Mouse (Mus musculus) ovary, adult 10 weeks (tissue): Measurements from ENCODE around the gene Olfr552. TPM values are rescaled to one million over a fixed set of nuclear protein-coding genes. Genes with fewer than 3 reads are reported as not detected.

Experiments used
- polyA plus RNA-seq: library from polyadenylated mRNA; stranded (reverse); fragments of 350-450 nt; fragmentation: Illumina TruSeq; extraction: RNeasy Lipid Tissue Mini Kit (QIAGEN cat#74804); gene quantifications from one replicate; pipeline ENCODE4 v1.2.3, GENCODE M21; 2014

Olfr552 gene
- not detected for polyA plus RNA-seq

GRCm38 (mm10) chr7:102597378-102598031, at the start of gene Olfr552:
Gene Olfr552, plus strand, starts transcription at chr7:102597770.

GRCm38 (mm10) chr7:102549570-102549969, 48.0 kb upstream of the Olfr552 start, which contains the start of gene Olfr549:
Gene Olfr549, plus strand, starts transcription at chr7:102549870.

GRCm38 (mm10) chr7:102564999-102565997, 32.3 kb upstream of the Olfr552 start, which contains the start of gene Trim21:
Gene Trim21, minus strand, starts transcription at chr7:102565486.

GRCm38 (mm10) chr7:102571142-102571541, 26.4 kb upstream of the Olfr552 start, which contains the start of gene Olfr550:
Gene Olfr550, plus strand, starts transcription at chr7:102571442.

GRCm38 (mm10) chr7:102591786-102592185, 5.8 kb upstream of the Olfr552 start, which contains the start of gene Olfr551:
Gene Olfr551, minus strand, starts transcription at chr7:102591886.

GRCm38 (mm10) chr7:102618118-102618517, 20.5 kb downstream of the Olfr552 start, which contains the start of gene Olfr553:
Gene Olfr553, minus strand, starts transcription at chr7:102618218.

GRCm38 (mm10) chr7:102638132-102638531, 40.6 kb downstream of the Olfr552 start, which contains the start of gene Olfr554:
Gene Olfr554, plus strand, starts transcription at chr7:102638432.

Other genes with a start within 250 kb of the Olfr552 start
- gene Rrm1, start 156.1 kb upstream of the Olfr552 start, polyA plus RNA-seq, result 117 TPM
- gene Olfr543, start 116.1 kb upstream of the Olfr552 start, polyA plus RNA-seq, result not detected
- gene Olfr544, start 109.5 kb upstream of the Olfr552 start, polyA plus RNA-seq, result not detected
- gene Olfr545, start 98.2 kb upstream of the Olfr552 start, polyA plus RNA-seq, result not detected
- gene Olfr547, start 63.0 kb upstream of the Olfr552 start, polyA plus RNA-seq, result not detected
- not detected for gene Olfr548-ps1, start 56.9 kb upstream of the Olfr552 start, polyA plus RNA-seq
- not detected for gene Olfr549, start 47.9 kb upstream of the Olfr552 start, polyA plus RNA-seq
- 13.1 TPM for gene Trim21, start 32.3 kb upstream of the Olfr552 start, polyA plus RNA-seq
- not detected for gene Olfr550, start 26.3 kb upstream of the Olfr552 start, polyA plus RNA-seq
- gene Olfr551, start 5.9 kb upstream of the Olfr552 start, polyA plus RNA-seq, result not detected
- gene Olfr553, start 20.4 kb downstream of the Olfr552 start, polyA plus RNA-seq, result not detected
- not detected for gene Olfr554, start 40.7 kb downstream of the Olfr552 start, polyA plus RNA-seq
- not detected for gene Olfr555, start 61.1 kb downstream of the Olfr552 start, polyA plus RNA-seq
- not detected for gene Olfr556, start 67.1 kb downstream of the Olfr552 start, polyA plus RNA-seq
- gene Trim68, start 89.6 kb downstream of the Olfr552 start, polyA plus RNA-seq, result 6.5 TPM
- not detected for gene Olfr557, start 98.1 kb downstream of the Olfr552 start, polyA plus RNA-seq
- gene Olfr558, start 104.4 kb downstream of the Olfr552 start, polyA plus RNA-seq, result 10.3 TPM
- not detected for gene Olfr33, start 121.3 kb downstream of the Olfr552 start, polyA plus RNA-seq
- gene Olfr559, start 129.7 kb downstream of the Olfr552 start, polyA plus RNA-seq, result not detected
- gene Olfr560, start 161.6 kb downstream of the Olfr552 start, polyA plus RNA-seq, result not detected
- gene Olfr78, start 161.7 kb downstream of the Olfr552 start, polyA plus RNA-seq, result 0.43 TPM
- not detected for gene Olfr561, start 173.5 kb downstream of the Olfr552 start, polyA plus RNA-seq
- gene Olfr564, start 205.7 kb downstream of the Olfr552 start, polyA plus RNA-seq, result not detected